Mouse (Mus musculus) lung, adult 2 months (tissue): ENCODE measurements around the gene Gnat2. TPM values are rescaled to one million over a fixed set of nuclear protein-coding genes. Genes with fewer than 3 reads are reported as not detected.

Experiments used
- DNase-seq: peaks from one replicate; pipeline ENCODE4 v3.0.0; 2022
- H3K4me1 ChIP-seq: fragments of 200-500 bp; 2 replicates; pipeline ENCODE4 v1.6.1; 2011; ENCODE audit warnings: low read length; ENCODE audit not compliant: control insufficient read depth, insufficient read depth
- H3K4me3 ChIP-seq: fragments of 200-500 bp; replicated peaks from 2 replicates; pipeline ENCODE3; 2011; ENCODE audit warnings: low read depth, mild to moderate bottlenecking, control low read depth, low read length; ENCODE audit errors: extremely low read depth
- CTCF ChIP-seq: fragments of 200-500 bp; IDR thresholded peaks from 2 replicates; pipeline ENCODE4 v1.5.1; 2011; ENCODE audit warnings: mild to moderate bottlenecking, low read length, control low read depth; ENCODE audit not compliant: insufficient read depth
- POLR2A ChIP-seq: fragments of 200-500 bp; IDR thresholded peaks from 2 replicates; pipeline ENCODE4 v1.6.1; 2011; ENCODE audit warnings: low read depth, mild to moderate bottlenecking, control low read depth, low read length, borderline replicate concordance; ENCODE audit errors: extremely low read depth
- WGBS: fragments of 180-500 bp; shearing (Covaris S2); methylation state at CpG from one replicate; pipeline ENCODE4 v1.1.7; 2018; 5-methylcytosine and 5-hydroxymethylcytosine counted together
- polyA plus RNA-seq: library from polyadenylated mRNA; depleted of rRNA; stranded (reverse); fragments of >200 nt; gene quantifications from 2 replicates; pipeline ENCODE4 v1.2.3, GENCODE M21; 2012

The Gnat2 gene
- polyA plus RNA-seq, 1 experiment: not detected

GRCm38 (mm10) chr3:108083904-108084407 lies 8.6 kb upstream of the Gnat2 start:
- 66% methylated on average over 4 of the region's 4 CpGs for WGBS
- H3K4me1 ChIP-seq: peaks cover 5% of the 10 kb centered on the region; the same call in 1 of the 2 replicates
- H3K4me3 ChIP-seq: no peak overlapping the region
- TF ChIP-seq CTCF (no peak), POLR2A (no peak)
- no peak for DNase-seq

GRCm38 (mm10) chr3:108084767-108085270 lies 7.8 kb upstream of the Gnat2 start:
- DNase-seq: no peak
- H3K4me3 ChIP-seq: peak overlapping the region; percentile 87
- TF ChIP-seq CTCF: no peak
- TF ChIP-seq POLR2A: no peak
- WGBS: 9% methylated on average over 13 of the region's 13 CpGs
- H3K4me1 ChIP-seq: peaks cover 5% of the 10 kb centered on the region; the same call in 1 of the 2 replicates

GRCm38 (mm10) chr3:108085281-108085720 lies 7.3 kb upstream of the Gnat2 start:
- no peak for TF ChIP-seq CTCF
- peak; percentile 67; the same call in 1 of the 2 replicates for TF ChIP-seq POLR2A
- peaks cover 5% of the 10 kb centered on the region; the same call in 1 of the 2 replicates for H3K4me1 ChIP-seq
- H3K4me3 ChIP-seq: peak overlapping the region; percentile 87
- peak; percentile 91 for DNase-seq
- 1% methylated on average over 14 of the region's 14 CpGs for WGBS

- WGBS: under 1% methylated on average over 31 of the region's 31 CpGs
Measured at GRCm38 (mm10) chr3:108085721-108086469, 6.7 kb upstream of the Gnat2 start.

GRCm38 (mm10) chr3:108086470-108086979 lies 6.1 kb upstream of the Gnat2 start, which contains the start of gene Ampd2:
Gene Ampd2 (minus strand): TSS chr3:108086651.
- Histone ChIP-seq H3K4me1 (peaks cover 5% of the 10 kb centered on the region; the same call in 1 of the 2 replicates), H3K4me3 (peak within 1 kb of the TSS; percentile 87)
- 0% methylated on average over 29 of the region's 29 CpGs for WGBS
- DNase-seq: peak; percentile 83
- TF ChIP-seq CTCF (no peak), POLR2A (no peak)

More at GRCm38 (mm10) chr3:108085721-108086469, 6.7 kb upstream of the Gnat2 start:
- Histone ChIP-seq H3K4me1 (peaks cover 5% of the 10 kb centered on the region; the same call in 1 of the 2 replicates), H3K4me3 (peak overlapping the region; percentile 87)
- DNase-seq: peak; percentile 74
- peak; percentile 33; the same call in 1 of the 2 replicates for TF ChIP-seq POLR2A
- no peak for TF ChIP-seq CTCF

GRCm38 (mm10) chr3:108087329-108087728 lies 5.3 kb upstream of the Gnat2 start:
- Histone ChIP-seq H3K4me1 (peaks cover 5% of the 10 kb centered on the region; the same call in 1 of the 2 replicates), H3K4me3 (no peak overlapping the region)
- no peak for TF ChIP-seq POLR2A
- 82% methylated on average over 3 of the region's 3 CpGs for WGBS
- DNase-seq: no peak

GRCm38 (mm10) chr3:108088842-108089380 lies 3.7 kb upstream of the Gnat2 start:
- TF ChIP-seq POLR2A (no peak), CTCF (no peak)
- Histone ChIP-seq H3K4me1 (peaks cover 5% of the 10 kb centered on the region; the same call in 1 of the 2 replicates), H3K4me3 (no peak overlapping the region)
- 52% methylated on average over 5 of the region's 5 CpGs for WGBS
- DNase-seq: no peak

GRCm38 (mm10) chr3:108089916-108090315 lies 2.7 kb upstream of the Gnat2 start:
- peaks cover under 1% of the 10 kb centered on the region; the same call in 1 of the 2 replicates for H3K4me1 ChIP-seq
- no peak overlapping the region for H3K4me3 ChIP-seq
- TF ChIP-seq POLR2A: no peak
- no peak for TF ChIP-seq CTCF
- 50% methylated on average over 2 of the region's 2 CpGs for WGBS
- DNase-seq: no peak

- 85% methylated on average over 2 of the region's 2 CpGs for WGBS
- TF ChIP-seq CTCF: no peak
- TF ChIP-seq POLR2A: no peak
- DNase-seq: no peak
Measured at GRCm38 (mm10) chr3:108090561-108090960, 2.0 kb upstream of the Gnat2 start.

More at GRCm38 (mm10) chr3:108090561-108090960, 2.0 kb upstream of the Gnat2 start:
- no peak overlapping the region for H3K4me3 ChIP-seq
- H3K4me1 ChIP-seq: no peaks in the 10 kb centered on the region; the same call in 1 of the 2 replicates
